Mouse (Mus musculus): ENCODE results near the gene Wdr66. TPM values are rescaled to one million over a fixed set of nuclear protein-coding genes. Genes with fewer than 3 reads are reported as not detected.

Wdr66 gene
- polyA plus RNA-seq, 1 experiment from 2014 or later: 7.0 TPM

- WGBS: 89% methylated on average over 4 of the region's 4 CpGs
- H3K36me3 ChIP-seq: no peaks in the 10 kb centered on the region
- H3K27me3 ChIP-seq (ENCODE audit: insufficient read depth, poor library complexity, severe bottlenecking): no peaks in the 10 kb centered on the region
- peaks cover 28% of the 10 kb centered on the region for H3K4me1 ChIP-seq (replicated peaks)
- H3K9me3 ChIP-seq: no peaks in the 10 kb centered on the region
- no peak overlapping the region for H3K27ac ChIP-seq
- no peak for DNase-seq (ENCODE audit: low spot score)
- no peak overlapping the region for H3K4me3 ChIP-seq
Measured at GRCm38 (mm10) chr5:123277704-123278103, 25.8 kb downstream of the Wdr66 start.

DNA sequence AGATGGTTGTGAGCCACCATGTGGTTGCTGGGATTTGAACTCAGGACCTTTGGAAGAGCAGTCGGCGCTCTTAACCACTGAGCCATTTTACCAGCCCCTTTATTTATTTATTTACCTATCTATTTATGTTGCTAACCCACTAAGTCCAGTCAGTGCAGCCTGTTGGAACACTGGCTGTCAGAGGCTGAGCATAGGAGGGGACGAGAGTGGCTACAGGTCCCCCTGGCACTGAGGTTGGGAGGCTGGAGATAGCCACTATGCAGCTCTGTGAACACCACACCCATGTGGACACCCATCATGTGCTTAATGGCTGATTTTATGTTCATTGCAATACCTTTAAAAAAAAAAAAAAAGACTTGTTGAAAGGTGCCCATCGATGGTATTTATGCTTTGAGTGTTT lies 27.3 kb downstream of the Wdr66 start:
- Histone ChIP-seq H3K4me1 (replicated peaks) (peaks cover 21% of the 10 kb centered on the region), H3K36me3 (no peaks in the 10 kb centered on the region), H3K9me3 (no peaks in the 10 kb centered on the region), H3K27ac (no peak overlapping the region), H3K4me3 (no peak overlapping the region), H3K27me3 (ENCODE audit: insufficient read depth, poor library complexity, severe bottlenecking) (no peaks in the 10 kb centered on the region)
- 94% methylated on average over 4 of the region's 4 CpGs for whole genome bisulfite sequencing
- DNase-seq (ENCODE audit: low spot score): no peak

GRCm38 (mm10) chr5:123281336-123282136 lies 29.6 kb downstream of the Wdr66 start:
- WGBS: 82% methylated on average over 9 of the region's 9 CpGs
- no peaks in the 10 kb centered on the region for H3K27me3 ChIP-seq (ENCODE audit: insufficient read depth, poor library complexity, severe bottlenecking)

DNA sequence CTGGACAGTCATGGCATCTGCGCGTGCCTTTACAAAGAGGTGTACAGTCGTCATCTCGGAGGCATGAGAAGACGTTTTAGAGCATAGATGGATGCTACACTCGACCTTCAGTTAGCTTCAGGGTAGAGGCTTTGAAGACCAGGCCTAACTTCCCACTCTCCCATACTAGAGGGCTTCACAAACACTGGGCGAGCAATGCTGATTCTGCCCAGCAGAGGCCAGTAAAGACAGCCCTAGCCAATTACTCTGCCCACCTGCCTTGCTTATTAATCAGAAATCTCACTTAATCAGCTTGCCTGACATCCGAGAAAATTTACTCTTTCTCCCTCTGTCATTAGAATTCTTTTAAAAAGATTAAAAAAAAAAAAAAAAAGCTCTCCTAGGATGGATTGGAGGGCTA lies 33.3 kb downstream of the Wdr66 start:
- Histone ChIP-seq H3K27me3 (ENCODE audit: insufficient read depth, poor library complexity, severe bottlenecking) (no peaks in the 10 kb centered on the region), H3K4me1 (replicated peaks) (no peaks in the 10 kb centered on the region), H3K4me3 (no peak overlapping the region), H3K9me3 (peaks cover 16% of the 10 kb centered on the region), H3K27ac (no peak overlapping the region), H3K36me3 (no peaks in the 10 kb centered on the region)
- no peak for DNase-seq (ENCODE audit: low spot score)
- WGBS: 39% methylated on average over 8 of the region's 8 CpGs

More at GRCm38 (mm10) chr5:123281336-123282136, 29.6 kb downstream of the Wdr66 start:
- no peak overlapping the region for H3K27ac ChIP-seq
- H3K9me3 ChIP-seq: no peaks in the 10 kb centered on the region
- H3K36me3 ChIP-seq: no peaks in the 10 kb centered on the region
- H3K4me3 ChIP-seq: no peak overlapping the region
- peaks cover 8% of the 10 kb centered on the region for H3K4me1 ChIP-seq (replicated peaks)
- no peak for DNase-seq (ENCODE audit: low spot score)

DNA sequence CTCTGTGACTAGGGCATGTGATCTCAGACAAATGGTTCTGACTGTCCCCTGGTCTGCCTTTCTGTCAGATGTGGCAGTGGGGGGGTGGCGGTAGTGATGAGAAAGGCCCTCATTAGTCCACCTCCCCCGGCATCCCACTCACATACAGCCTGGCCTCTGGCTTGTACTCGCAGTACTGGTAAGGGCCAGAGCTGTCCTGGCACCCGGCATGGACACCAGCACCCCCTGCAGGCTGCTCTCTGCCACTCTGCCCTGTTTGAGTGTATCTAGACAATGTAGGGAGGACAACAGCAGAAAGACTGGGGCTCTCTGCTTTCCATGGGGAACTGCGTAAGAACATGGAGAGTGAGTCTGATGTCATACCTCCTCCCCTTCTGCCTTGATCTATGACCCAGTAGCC lies 36.2 kb downstream of the Wdr66 start:
- Histone ChIP-seq H3K4me1 (replicated peaks) (no peaks in the 10 kb centered on the region), H3K27ac (no peak overlapping the region), H3K27me3 (ENCODE audit: insufficient read depth, poor library complexity, severe bottlenecking) (no peaks in the 10 kb centered on the region), H3K4me3 (no peak overlapping the region), H3K36me3 (no peaks in the 10 kb centered on the region), H3K9me3 (peaks cover 16% of the 10 kb centered on the region)
- WGBS: 87% methylated on average over 5 of the region's 5 CpGs
- DNase-seq (ENCODE audit: low spot score): no peak

DNA sequence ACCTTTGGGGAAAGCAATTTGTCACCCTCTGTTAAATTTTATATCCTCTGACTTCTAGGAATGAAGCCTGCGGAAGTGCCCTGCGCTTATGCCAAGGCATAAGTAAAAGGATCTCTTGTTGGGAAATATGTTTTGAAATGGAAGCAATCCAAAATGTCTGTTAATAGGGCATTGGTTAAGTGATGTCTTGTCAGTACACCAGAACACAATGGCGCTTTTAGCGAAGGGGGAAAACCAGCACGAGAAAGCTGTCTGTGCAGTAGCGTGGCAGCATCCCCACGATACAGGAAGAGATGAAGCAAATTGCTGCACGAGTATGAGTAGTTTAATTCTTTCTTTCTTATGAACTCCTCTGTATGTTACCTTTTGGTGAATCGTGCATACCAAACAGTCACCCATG lies 42.8 kb downstream of the Wdr66 start:
- H3K27ac ChIP-seq: no peak overlapping the region
- no peak overlapping the region for H3K4me3 ChIP-seq
- peaks cover 10% of the 10 kb centered on the region for H3K4me1 ChIP-seq (replicated peaks)
- 90% methylated on average over 9 of the region's 9 CpGs for WGBS
- no peak for DNase-seq (ENCODE audit: low spot score)
- H3K9me3 ChIP-seq: no peaks in the 10 kb centered on the region
- peaks cover 12% of the 10 kb centered on the region; the same call in 1 of the 2 replicates for H3K27me3 ChIP-seq (ENCODE audit: insufficient read depth, poor library complexity, severe bottlenecking)
- no peaks in the 10 kb centered on the region for H3K36me3 ChIP-seq

DNA sequence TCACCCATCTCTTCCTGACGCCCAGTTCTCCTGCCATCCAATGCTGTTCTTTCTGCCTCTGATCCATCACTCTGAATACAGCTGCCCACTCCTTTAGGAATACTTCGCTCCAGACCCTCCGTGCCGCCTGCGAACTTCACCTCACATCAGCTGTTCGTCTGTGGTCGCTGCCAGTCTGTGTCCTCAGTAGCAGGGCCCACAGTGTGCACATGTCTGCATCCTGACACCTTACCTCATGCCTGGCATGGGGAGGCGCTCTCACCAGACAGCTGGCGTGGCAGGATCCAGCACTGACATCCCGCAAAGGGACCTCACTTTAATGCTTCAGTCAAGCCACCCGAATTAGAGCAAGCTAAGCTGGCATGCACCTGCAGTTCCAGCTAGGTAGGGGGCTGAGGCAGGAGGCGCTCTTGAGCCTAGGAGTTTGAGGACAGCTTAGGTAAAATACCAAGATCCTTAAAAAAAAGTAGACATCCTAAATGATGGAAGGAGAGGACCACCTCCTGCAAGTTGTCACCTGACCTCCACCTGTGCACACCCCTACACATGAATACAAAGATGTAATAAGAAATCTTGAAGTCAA lies 44.4 kb downstream of the Wdr66 start:
- WGBS: 67% methylated on average over 12 of the region's 12 CpGs
- peaks cover 26% of the 10 kb centered on the region for H3K27me3 ChIP-seq (ENCODE audit: insufficient read depth, poor library complexity, severe bottlenecking)
- peaks cover 25% of the 10 kb centered on the region for H3K4me1 ChIP-seq (replicated peaks)
- no peak for DNase-seq (ENCODE audit: low spot score)
- no peaks in the 10 kb centered on the region for H3K9me3 ChIP-seq
- H3K4me3 ChIP-seq: no peak overlapping the region
- no peak overlapping the region for H3K27ac ChIP-seq
- H3K36me3 ChIP-seq: no peaks in the 10 kb centered on the region

- Histone ChIP-seq H3K4me1 (replicated peaks) (peaks cover 34% of the 10 kb centered on the region), H3K9me3 (no peaks in the 10 kb centered on the region), H3K27me3 (ENCODE audit: insufficient read depth, poor library complexity, severe bottlenecking) (peaks cover 28% of the 10 kb centered on the region), H3K4me3 (no peak overlapping the region), H3K27ac (no peak overlapping the region), H3K36me3 (no peaks in the 10 kb centered on the region)
- DNase-seq (ENCODE audit: low spot score): no peak
- 61% methylated on average over 23 of the region's 23 CpGs for WGBS
Measured at GRCm38 (mm10) chr5:123296972-123297754, 45.3 kb downstream of the Wdr66 start.

DNA sequence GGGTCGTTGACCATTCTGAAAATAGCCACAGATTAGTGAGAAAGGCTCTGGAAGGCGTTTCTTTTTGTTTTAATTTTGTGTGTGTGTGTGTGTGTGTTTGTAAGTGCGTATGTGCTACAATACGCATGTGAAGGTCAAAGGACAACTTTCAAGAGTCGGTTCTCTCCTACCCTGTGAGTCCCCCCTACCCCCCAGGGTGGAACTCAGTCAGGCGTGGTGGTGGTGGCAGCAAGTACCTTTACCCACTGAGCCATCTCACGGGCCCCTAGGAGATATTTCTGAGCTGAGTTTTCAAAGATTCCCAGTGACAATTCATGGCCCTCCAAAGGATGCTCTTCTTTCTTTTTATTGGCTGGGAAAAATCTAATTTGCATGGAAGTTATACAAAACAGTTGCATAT lies 45.9 kb downstream of the Wdr66 start:
- WGBS: 76% methylated on average over 7 of the region's 7 CpGs

DNA sequence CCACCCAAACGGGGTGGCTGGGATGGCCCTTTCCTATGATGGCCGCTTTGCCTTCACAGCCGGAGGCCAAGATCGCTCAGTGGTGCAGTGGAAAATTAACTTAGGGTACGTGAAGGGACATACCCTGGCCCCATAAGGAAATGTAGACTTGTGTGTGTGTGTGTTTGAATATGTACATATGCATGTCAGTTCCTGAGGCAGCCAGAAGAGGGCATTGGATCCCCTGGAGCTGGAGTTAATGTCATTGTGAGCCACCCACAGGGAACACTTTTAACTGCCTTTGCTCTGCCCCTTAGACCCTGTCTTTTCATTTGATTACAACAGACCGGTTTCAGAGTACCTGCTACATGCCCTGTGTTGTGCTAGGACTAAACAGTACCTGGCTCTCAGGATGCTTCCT lies 46.6 kb downstream of the Wdr66 start:
- Histone ChIP-seq H3K27ac (no peak overlapping the region), H3K27me3 (ENCODE audit: insufficient read depth, poor library complexity, severe bottlenecking) (peaks cover 29% of the 10 kb centered on the region), H3K9me3 (no peaks in the 10 kb centered on the region), H3K4me1 (replicated peaks) (peaks cover 43% of the 10 kb centered on the region), H3K4me3 (no peak overlapping the region), H3K36me3 (no peaks in the 10 kb centered on the region)
- no peak for DNase-seq (ENCODE audit: low spot score)
- WGBS: 86% methylated on average over 6 of the region's 6 CpGs

More for the DNA sequence above, 45.9 kb downstream of the Wdr66 start:
- H3K27me3 ChIP-seq (ENCODE audit: insufficient read depth, poor library complexity, severe bottlenecking): peaks cover 28% of the 10 kb centered on the region
- H3K4me3 ChIP-seq: no peak overlapping the region
- no peak overlapping the region for H3K27ac ChIP-seq
- no peak for DNase-seq (ENCODE audit: low spot score)
- H3K36me3 ChIP-seq: no peaks in the 10 kb centered on the region
- peaks cover 40% of the 10 kb centered on the region for H3K4me1 ChIP-seq (replicated peaks)
- no peaks in the 10 kb centered on the region for H3K9me3 ChIP-seq

GRCm38 (mm10) chr5:123300496-123301034 lies 48.7 kb downstream of the Wdr66 start:
- WGBS: 81% methylated on average over 8 of the region's 8 CpGs
- Histone ChIP-seq H3K27ac (peak overlapping the region; percentile 57), H3K4me1 (replicated peaks) (peaks cover 48% of the 10 kb centered on the region), H3K36me3 (no peaks in the 10 kb centered on the region), H3K27me3 (ENCODE audit: insufficient read depth, poor library complexity, severe bottlenecking) (peaks cover 48% of the 10 kb centered on the region), H3K9me3 (no peaks in the 10 kb centered on the region), H3K4me3 (no peak overlapping the region)
- no peak for DNase-seq (ENCODE audit: low spot score)

DNA sequence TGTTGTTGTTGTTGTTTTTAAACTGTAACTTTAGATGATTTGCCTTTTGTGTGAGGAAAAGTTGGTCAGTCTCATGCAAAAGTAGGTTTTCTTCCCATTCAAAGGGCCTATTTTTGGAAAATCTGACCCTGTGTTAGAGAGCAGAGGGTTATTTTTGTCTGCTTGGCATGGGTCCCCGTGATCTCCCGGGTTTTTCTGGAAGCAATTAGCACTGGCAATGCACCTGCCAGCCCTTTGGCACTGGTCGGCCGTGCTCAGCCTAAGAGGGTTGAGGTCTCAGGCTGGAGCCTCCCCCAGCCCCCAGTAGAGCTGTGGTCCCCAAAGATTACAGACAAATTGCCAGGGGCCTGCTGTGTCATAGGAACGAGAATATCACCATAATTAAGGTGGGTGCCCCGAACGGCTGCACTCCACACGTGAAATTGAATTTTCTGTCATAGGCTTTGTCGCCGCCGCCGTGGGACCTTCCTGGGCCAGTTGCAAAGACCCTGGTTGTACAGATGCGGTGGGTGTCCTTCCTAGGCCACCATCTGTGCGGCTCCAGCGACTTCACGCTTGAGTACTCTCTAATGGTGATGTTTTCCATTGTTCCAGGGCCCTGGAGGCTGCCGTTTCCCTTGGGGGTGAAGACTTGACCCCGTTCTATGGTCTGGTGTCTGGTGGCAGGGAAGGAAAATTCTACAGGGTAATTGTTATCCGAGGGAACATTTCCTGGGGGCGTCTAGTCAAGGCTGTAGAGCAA lies 50.0 kb downstream of the Wdr66 start:
- Histone ChIP-seq H3K4me1 (replicated peaks) (peaks cover 45% of the 10 kb centered on the region), H3K9me3 (no peaks in the 10 kb centered on the region), H3K4me3 (peak overlapping the region; percentile 22; the same call in 1 of the 2 replicates), H3K27me3 (ENCODE audit: insufficient read depth, poor library complexity, severe bottlenecking) (peaks cover 49% of the 10 kb centered on the region), H3K36me3 (no peaks in the 10 kb centered on the region), H3K27ac (peak overlapping the region; percentile 78)
- WGBS: 38% methylated on average over 20 of the region's 20 CpGs
- peak; percentile 81 for DNase-seq (ENCODE audit: low spot score)
